Mouse (Mus musculus) adrenal gland, adult (tissue): ENCODE data around the gene Cdkl1.
A peak's percentile ranks its signal among the peaks of the same experiment; 100 is the strongest.

Source experiments
- DNase-seq, 2 experiments: peaks; one replicate each; pipeline ENCODE4 v3.0.0; 2022 to 2023; ENCODE audit warnings: low spot score in 1 of 2; ENCODE audit not compliant: inconsistent age in 2 of 2

Cdkl1 gene

GRCm38 (mm10) chr12:69790530-69791505, at the start of gene Cdkl1:
TSS of gene Cdkl1 (minus strand) at chr12:69791267.
- DNase-seq = peak; percentile 84 to 91

- DNase-seq = no peak
Measured at GRCm38 (mm10) chr12:69838376-69838775, 47.3 kb upstream of the Cdkl1 start.

DNA sequence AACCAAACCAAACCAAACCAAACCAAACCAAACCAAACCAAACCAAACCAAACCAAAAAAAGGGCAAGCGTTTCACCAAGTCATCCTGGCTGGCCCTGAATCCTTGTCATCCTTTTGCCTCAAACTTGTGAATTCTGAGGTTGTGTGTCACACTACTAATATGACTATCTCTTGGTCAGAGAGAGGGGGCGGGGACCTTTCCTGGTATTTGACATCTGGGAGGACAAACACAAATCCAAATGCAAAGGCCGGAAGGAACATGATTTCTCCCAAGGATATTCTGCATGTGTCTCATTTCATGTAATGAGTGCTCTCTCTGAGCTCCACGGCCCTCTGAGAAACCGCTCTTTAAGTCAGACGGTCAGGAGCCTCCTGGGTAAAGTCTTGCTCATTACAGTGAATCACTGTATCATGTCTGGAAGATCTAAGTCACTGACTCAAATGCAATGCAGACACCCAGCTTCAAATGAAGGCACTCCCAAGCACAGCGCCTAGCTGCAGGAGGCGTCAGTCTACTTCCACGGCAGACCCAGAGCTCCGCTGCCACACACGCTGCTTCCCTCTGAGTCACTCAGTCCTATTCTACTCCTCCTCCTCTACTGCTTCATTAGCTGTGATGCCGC, 43.0 kb upstream of the Cdkl1 start:
- DNase-seq = peak; percentile 47 to 74

- DNase-seq = no peak
Measured at GRCm38 (mm10) chr12:69831239-69831910, 40.3 kb upstream of the Cdkl1 start.

DNA sequence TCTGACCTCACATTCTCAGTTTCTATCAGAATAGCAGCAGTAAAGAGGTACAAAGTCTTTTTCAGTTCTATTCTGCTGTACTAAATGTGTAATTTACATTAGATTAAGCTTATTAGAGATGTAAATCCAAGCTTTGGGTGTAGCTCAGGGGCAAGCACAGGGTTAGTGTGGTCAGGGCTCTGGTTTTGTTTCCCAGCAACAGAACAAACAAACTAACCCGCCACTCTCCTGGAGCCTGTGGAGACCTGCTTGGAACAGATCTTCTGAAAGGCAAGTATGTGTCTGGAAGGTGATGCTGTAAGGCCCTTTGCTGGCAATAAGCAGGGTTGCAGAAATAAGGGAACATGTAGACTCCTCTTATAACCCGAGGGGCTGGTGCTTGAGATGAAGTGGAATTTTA, 37.1 kb upstream of the Cdkl1 start:
- DNase-seq = peak in 1 of 2 experiments; percentile 51

DNA sequence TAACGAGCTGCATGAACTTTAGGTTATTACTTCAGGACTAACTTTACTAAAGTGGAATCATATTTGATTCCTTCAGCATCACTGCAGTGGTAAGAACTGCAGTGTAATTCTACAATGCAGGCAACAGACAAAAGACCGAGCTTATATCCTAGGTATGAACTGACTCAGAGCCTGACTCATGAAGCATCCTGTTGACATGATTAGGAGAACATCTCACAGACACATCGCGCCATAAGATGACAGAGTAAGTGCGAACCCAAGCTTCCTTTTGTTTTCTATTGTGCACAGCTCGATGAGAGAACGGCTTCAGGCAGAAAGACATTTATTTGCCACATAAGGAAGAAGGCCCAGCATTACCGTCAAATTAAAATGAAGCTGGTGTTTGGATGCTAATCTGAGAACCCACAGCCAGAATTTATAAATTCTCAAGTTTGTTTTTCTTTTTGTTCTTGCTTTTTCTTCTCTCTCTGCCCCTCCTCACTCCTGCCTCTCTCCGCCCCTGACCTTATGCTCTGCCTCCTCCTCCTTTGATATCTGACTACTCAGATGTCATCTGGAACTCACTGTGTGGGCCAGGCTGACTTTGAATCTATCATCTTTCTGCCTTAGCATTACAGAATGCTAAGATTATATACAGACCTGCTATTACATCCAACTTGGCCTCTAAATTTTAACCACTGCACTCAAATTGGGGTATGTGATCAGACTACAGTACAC, 34.0 kb upstream of the Cdkl1 start:
- peak; percentile 43 to 68 for DNase-seq

- peak; percentile 82 to 90 for DNase-seq
Measured at GRCm38 (mm10) chr12:69814272-69814671, 23.2 kb upstream of the Cdkl1 start.

- DNase-seq = no peak
Measured at GRCm38 (mm10) chr12:69813596-69813995, 22.5 kb upstream of the Cdkl1 start.

DNA sequence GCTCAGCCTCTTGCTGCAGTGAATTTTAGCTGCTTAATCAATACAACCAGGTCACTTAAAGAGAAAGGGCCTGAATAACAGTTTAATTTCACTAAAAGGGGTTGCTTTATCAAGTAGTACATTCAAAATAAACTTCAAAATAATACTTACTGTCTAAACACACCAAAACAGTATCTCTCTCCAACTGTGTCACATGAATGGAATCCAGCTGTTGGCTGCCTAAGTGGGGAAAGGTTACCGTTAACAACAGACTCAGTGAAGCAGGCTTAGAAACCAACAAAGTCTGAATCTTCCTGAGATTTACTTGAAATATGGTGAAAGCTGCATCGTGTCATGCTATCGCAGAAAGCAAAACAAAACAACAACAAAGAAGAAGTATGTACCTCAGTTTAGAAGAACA, 21.9 kb upstream of the Cdkl1 start:
- peak in 1 of 2 experiments; percentile 32 for DNase-seq

GRCm38 (mm10) chr12:69811976-69812375, 20.9 kb upstream of the Cdkl1 start:
- no peak for DNase-seq

DNA sequence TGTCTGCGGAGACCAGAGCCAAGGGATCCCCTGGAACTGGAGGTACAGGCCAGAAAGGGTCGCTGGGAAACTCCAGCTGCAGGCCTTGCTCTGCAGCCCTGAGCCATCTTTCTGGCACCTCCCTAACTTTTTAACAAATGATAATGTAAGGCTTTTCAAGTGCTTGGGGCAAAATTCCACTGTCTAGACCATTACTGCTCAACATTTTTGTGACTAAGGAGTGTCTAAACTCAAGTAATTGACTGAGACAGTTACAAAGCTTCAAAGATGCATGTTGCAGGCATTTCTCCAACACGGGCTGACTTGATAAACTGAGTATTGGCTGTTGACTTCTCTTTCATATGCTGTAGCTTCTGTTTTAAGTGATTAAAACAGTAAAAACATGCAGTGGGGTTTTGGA, 18.4 kb upstream of the Cdkl1 start:
- no peak for DNase-seq

GRCm38 (mm10) chr12:69807399-69807985, 16.4 kb upstream of the Cdkl1 start:
- DNase-seq = no peak

DNA sequence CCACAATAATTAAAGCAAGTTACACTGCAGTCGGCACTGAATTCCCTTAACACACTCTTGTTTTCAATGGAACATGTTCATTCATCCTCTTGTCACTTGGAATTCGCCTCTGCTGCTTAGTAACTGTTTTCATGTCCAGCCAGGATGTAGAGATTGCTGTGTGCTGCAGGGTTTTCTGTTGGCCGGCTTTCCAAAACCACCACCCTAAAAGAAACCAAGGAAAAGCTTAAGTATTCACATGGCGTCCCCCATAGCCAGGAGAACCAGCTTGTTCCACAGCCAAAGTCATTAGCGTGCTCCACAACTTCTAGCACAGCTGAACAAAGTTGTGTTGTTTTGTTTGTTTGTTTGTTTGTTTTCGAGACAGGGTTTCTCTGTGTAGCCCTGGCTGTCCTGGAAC, 14.1 kb upstream of the Cdkl1 start:
- no peak for DNase-seq

GRCm38 (mm10) chr12:69804393-69805070, 13.5 kb upstream of the Cdkl1 start:
- DNase-seq = no peak

DNA sequence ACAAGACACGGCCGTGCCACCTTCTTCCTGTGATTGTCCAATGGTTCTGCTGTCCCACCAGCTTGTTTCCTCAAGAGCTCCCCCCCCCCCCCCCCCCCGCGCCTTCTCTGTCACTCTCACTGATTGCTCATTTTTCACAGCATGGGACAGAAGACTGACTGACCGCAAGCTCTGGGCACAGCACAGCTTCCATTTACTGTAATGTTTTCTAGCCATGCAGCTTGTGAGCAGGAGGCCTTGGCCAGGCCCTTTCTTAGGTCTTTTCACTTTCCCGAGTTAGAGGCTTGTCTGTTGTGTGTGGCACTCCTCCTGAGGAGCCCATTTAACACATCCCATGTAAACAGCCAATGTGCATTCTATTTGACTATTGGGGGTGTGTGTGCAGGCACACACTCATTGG, 12.1 kb upstream of the Cdkl1 start:
- DNase-seq = no peak

DNA sequence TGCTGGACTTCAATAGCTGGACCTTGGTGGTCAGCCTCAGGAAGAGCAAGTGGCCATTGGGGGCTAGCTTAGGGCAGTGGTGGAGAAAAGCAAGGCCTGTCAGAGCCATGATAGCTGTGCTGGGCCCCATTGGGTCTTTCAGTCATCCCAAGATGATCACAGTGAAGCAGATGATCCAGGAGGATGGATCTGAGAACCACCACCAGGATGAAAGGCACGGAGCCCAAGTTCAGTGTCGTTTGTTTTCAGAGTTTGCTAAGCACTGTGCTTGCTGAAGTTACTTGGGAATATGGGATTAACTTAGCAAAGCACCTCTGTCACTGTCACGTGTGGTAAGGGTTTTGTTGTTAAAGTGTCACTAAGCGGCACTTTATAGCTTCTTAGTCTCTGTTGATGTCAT, 9.5 kb upstream of the Cdkl1 start:
- DNase-seq = no peak

DNA sequence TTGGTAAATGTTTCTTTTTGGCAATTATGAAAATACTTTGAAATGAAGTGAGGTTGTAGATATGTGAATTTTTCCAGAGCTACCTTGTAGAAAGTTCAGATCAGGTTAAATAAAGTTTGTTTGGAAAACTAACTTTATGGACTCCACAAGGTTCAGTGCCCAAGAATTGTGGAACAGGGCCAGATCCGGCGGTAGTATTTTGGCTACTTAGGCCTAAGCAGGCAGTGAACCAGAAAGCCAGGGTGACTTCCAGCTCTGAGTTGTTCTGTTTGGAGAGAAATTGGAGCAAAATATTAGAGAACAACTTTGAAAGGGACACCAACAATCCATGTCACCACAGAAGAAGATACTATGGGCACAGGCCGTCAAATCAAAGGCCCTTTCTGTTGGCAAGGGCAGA, 5.2 kb upstream of the Cdkl1 start:
- DNase-seq = no peak

- peak in 1 of 2 experiments; percentile 20 for DNase-seq
Measured at GRCm38 (mm10) chr12:69789766-69790529, 1.1 kb downstream of the Cdkl1 start.

- no peak for DNase-seq
Measured at GRCm38 (mm10) chr12:69788380-69788779, 2.7 kb downstream of the Cdkl1 start.
